Mouse (Mus musculus) spleen, adult 2 months (tissue): ENCODE data around the gene Rgs10.

ENCODE experiments used
- CTCF ChIP-seq: fragments of 200-500 bp; IDR thresholded peaks from 2 replicates; pipeline ENCODE4 v1.5.1; 2011; ENCODE audit warnings: mild to moderate bottlenecking, inconsistent platforms; ENCODE audit not compliant: insufficient read depth, insufficient read length, insufficient replicate concordance; ENCODE audit errors: extremely low read depth
- POLR2A ChIP-seq: fragments of 200-500 bp; IDR thresholded peaks from 2 replicates; pipeline ENCODE4 v1.6.1; 2011; ENCODE audit warnings: low read depth, low read length, inconsistent platforms

DNA sequence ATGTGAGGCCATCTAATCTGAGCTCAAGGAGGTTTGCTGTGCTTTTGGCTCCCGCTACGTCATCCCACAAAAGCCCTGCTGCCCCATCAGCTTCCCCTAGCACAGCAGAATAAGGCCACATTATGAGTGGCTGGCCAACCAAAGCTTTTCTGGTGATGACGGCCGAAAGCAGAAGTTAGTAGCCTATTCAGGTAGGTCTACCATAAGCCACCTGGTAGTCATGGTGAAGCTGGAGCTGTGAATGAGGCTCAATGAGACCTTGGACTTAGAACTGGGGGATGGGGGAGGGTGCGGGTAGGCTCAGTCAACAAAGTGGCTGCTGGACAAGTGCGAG is 36.1 kb downstream of the Rgs10 start:
- TF ChIP-seq CTCF (no peak), POLR2A (no peak)
